Mouse (Mus musculus): ENCODE measurements around the gene Cdrt4. TPM values are rescaled to one million over a fixed set of nuclear protein-coding genes. Genes with fewer than 3 reads are reported as not detected.

The Cdrt4 gene
- polyA plus RNA-seq, 1 experiment, result not detected

GRCm38 (mm10) chr11:63008004-63008403, 57.0 kb downstream of the Cdrt4 start:
- 71% methylated on average over 3 of the region's 3 CpGs for WGBS
- Histone ChIP-seq H3K27ac (ENCODE audit: control insufficient read depth, insufficient read depth, low read depth, low read length, poor library complexity) (no peak overlapping the region), H3K4me1 (ENCODE audit: control insufficient read depth, insufficient read depth, low read length) (no peaks in the 10 kb centered on the region), H3K4me3 (replicated peaks; ENCODE audit: control insufficient read depth, low read depth, low read length) (no peak overlapping the region)
- TF ChIP-seq CTCF (IDR thresholded peaks at IDR 0.05; ENCODE audit: control insufficient read depth, insufficient read depth, low read length) (no peak), POLR2A (IDR thresholded peaks at IDR 0.05; ENCODE audit: borderline replicate concordance, control insufficient read depth, low read depth, low read length) (no peak)

GRCm38 (mm10) chr11:63009761-63010160, 58.8 kb downstream of the Cdrt4 start:
- no peak for TF ChIP-seq POLR2A (IDR thresholded peaks at IDR 0.05; ENCODE audit: borderline replicate concordance, control insufficient read depth, low read depth, low read length)
- H3K27ac ChIP-seq (ENCODE audit: control insufficient read depth, insufficient read depth, low read depth, low read length, poor library complexity), result no peak overlapping the region
- no peaks in the 10 kb centered on the region for H3K4me1 ChIP-seq (ENCODE audit: control insufficient read depth, insufficient read depth, low read length)
- no peak overlapping the region for H3K4me3 ChIP-seq (replicated peaks; ENCODE audit: control insufficient read depth, low read depth, low read length)
- WGBS, result 73% methylated on average over 3 of the region's 3 CpGs

GRCm38 (mm10) chr11:63017327-63018082, 66.5 kb downstream of the Cdrt4 start:
- WGBS, result 86% methylated on average over 6 of the region's 6 CpGs
- H3K27ac ChIP-seq (ENCODE audit: control insufficient read depth, insufficient read depth, low read depth, low read length, poor library complexity), result no peak overlapping the region
- H3K4me1 ChIP-seq (ENCODE audit: control insufficient read depth, insufficient read depth, low read length), result peaks cover 3% of the 10 kb centered on the region
- no peak overlapping the region for H3K4me3 ChIP-seq (replicated peaks; ENCODE audit: control insufficient read depth, low read depth, low read length)
- TF ChIP-seq POLR2A (IDR thresholded peaks at IDR 0.05; ENCODE audit: borderline replicate concordance, control insufficient read depth, low read depth, low read length), result no peak

GRCm38 (mm10) chr11:63018083-63018622, 67.2 kb downstream of the Cdrt4 start:
- Histone ChIP-seq H3K4me1 (ENCODE audit: control insufficient read depth, insufficient read depth, low read length) (peaks cover 3% of the 10 kb centered on the region), H3K27ac (ENCODE audit: control insufficient read depth, insufficient read depth, low read depth, low read length, poor library complexity) (no peak overlapping the region), H3K4me3 (replicated peaks; ENCODE audit: control insufficient read depth, low read depth, low read length) (no peak overlapping the region)
- TF ChIP-seq POLR2A (IDR thresholded peaks at IDR 0.05; ENCODE audit: borderline replicate concordance, control insufficient read depth, low read depth, low read length) (no peak), CTCF (IDR thresholded peaks at IDR 0.05; ENCODE audit: control insufficient read depth, insufficient read depth, low read length) (no peak)
- 73% methylated on average over 6 of the region's 6 CpGs for WGBS

- no peak for TF ChIP-seq POLR2A (IDR thresholded peaks at IDR 0.05; ENCODE audit: borderline replicate concordance, control insufficient read depth, low read depth, low read length)
- Histone ChIP-seq H3K4me1 (ENCODE audit: control insufficient read depth, insufficient read depth, low read length) (peaks cover 3% of the 10 kb centered on the region), H3K27ac (ENCODE audit: control insufficient read depth, insufficient read depth, low read depth, low read length, poor library complexity) (no peak overlapping the region), H3K4me3 (replicated peaks; ENCODE audit: control insufficient read depth, low read depth, low read length) (no peak overlapping the region)
Observed at GRCm38 (mm10) chr11:63020633-63021032, 69.6 kb downstream of the Cdrt4 start.

- H3K4me3 ChIP-seq (replicated peaks; ENCODE audit: control insufficient read depth, low read depth, low read length), result no peak overlapping the region
- peaks cover 3% of the 10 kb centered on the region for H3K4me1 ChIP-seq (ENCODE audit: control insufficient read depth, insufficient read depth, low read length)
- no peak overlapping the region for H3K27ac ChIP-seq (ENCODE audit: control insufficient read depth, insufficient read depth, low read depth, low read length, poor library complexity)
- 74% methylated on average over 5 of the region's 5 CpGs for WGBS
- TF ChIP-seq POLR2A (IDR thresholded peaks at IDR 0.05; ENCODE audit: borderline replicate concordance, control insufficient read depth, low read depth, low read length), result no peak
- TF ChIP-seq CTCF (IDR thresholded peaks at IDR 0.05; ENCODE audit: control insufficient read depth, insufficient read depth, low read length), result no peak
Observed at GRCm38 (mm10) chr11:63021141-63021806, 70.3 kb downstream of the Cdrt4 start.

GRCm38 (mm10) chr11:63023461-63023860, 72.5 kb downstream of the Cdrt4 start:
- H3K4me1 ChIP-seq (ENCODE audit: control insufficient read depth, insufficient read depth, low read length), result peaks cover 3% of the 10 kb centered on the region
- no peak for TF ChIP-seq CTCF (IDR thresholded peaks at IDR 0.05; ENCODE audit: control insufficient read depth, insufficient read depth, low read length)
- 69% methylated on average over 5 of the region's 5 CpGs for WGBS
- H3K4me3 ChIP-seq (replicated peaks; ENCODE audit: control insufficient read depth, low read depth, low read length), result no peak overlapping the region
- no peak overlapping the region for H3K27ac ChIP-seq (ENCODE audit: control insufficient read depth, insufficient read depth, low read depth, low read length, poor library complexity)

GRCm38 (mm10) chr11:63024136-63024535, 73.1 kb downstream of the Cdrt4 start:
- WGBS, result 69% methylated on average over 2 of the region's 2 CpGs
- Histone ChIP-seq H3K4me3 (replicated peaks; ENCODE audit: control insufficient read depth, low read depth, low read length) (no peak overlapping the region), H3K27ac (ENCODE audit: control insufficient read depth, insufficient read depth, low read depth, low read length, poor library complexity) (no peak overlapping the region), H3K4me1 (ENCODE audit: control insufficient read depth, insufficient read depth, low read length) (peaks cover 3% of the 10 kb centered on the region)
- TF ChIP-seq CTCF (IDR thresholded peaks at IDR 0.05; ENCODE audit: control insufficient read depth, insufficient read depth, low read length) (no peak), POLR2A (IDR thresholded peaks at IDR 0.05; ENCODE audit: borderline replicate concordance, control insufficient read depth, low read depth, low read length) (no peak)
